Mouse (Mus musculus) stomach, postnatal 0 days (tissue): Measurements from ENCODE around the gene Pik3ca. TPM values are rescaled to one million over a fixed set of nuclear protein-coding genes. Genes with fewer than 3 reads are reported as not detected.

Source experiments
- ATAC-seq: fragments of 200-750 bp; cut with Nextera tagmentation; 2 replicates; pipeline ENCODE4 v1.8.0; 2017; ENCODE audit not compliant: low FRiP score, low TSS enrichment
- DNase-seq: peaks from one replicate; pipeline ENCODE4 v3.0.0-alpha.2; 2016; ENCODE audit warnings: low spot score
- H3K27ac ChIP-seq: fragments of 300-500 bp; sonication (generic); replicated peaks from 2 replicates; pipeline ENCODE4 v1.5.1; 2014; ENCODE audit warnings: mild to moderate bottlenecking, control low read depth
- H3K27me3 ChIP-seq: fragments of 300-500 bp; sonication (generic); 2 replicates; pipeline ENCODE4 v1.6.1; 2014; ENCODE audit warnings: low read length; ENCODE audit not compliant: control insufficient read depth, insufficient read depth
- H3K36me3 ChIP-seq: fragments of 300-500 bp; sonication (generic); 2 replicates; pipeline ENCODE4 v1.6.1; 2014; ENCODE audit warnings: low read length, mixed read lengths; ENCODE audit not compliant: control insufficient read depth, insufficient read depth
- H3K4me1 ChIP-seq: fragments of 300-500 bp; sonication (generic); replicated peaks from 2 replicates; pipeline ENCODE4 v1.6.1; 2014; ENCODE audit warnings: antibody characterized with exemption; ENCODE audit not compliant: control insufficient read depth, insufficient read depth
- H3K4me2 ChIP-seq: fragments of 300-500 bp; sonication (generic); replicated peaks from 2 replicates; pipeline ENCODE4 v1.6.1; 2014; ENCODE audit warnings: low read depth, mild to moderate bottlenecking, control low read depth, moderate library complexity
- H3K4me3 ChIP-seq: fragments of 300-500 bp; sonication (generic); 2 replicates; pipeline ENCODE4 v1.5.1; 2014; ENCODE audit warnings: low read depth, low read length, control low read depth
- H3K9ac ChIP-seq: fragments of 300-500 bp; sonication (generic); 2 replicates; pipeline ENCODE4 v1.6.1; 2014; ENCODE audit warnings: mild to moderate bottlenecking, low read length, control low read depth, mixed read lengths
- H3K9me3 ChIP-seq: fragments of 300-500 bp; sonication (generic); 2 replicates; pipeline ENCODE4 v1.6.1; 2016; ENCODE audit warnings: low read length; ENCODE audit not compliant: control insufficient read depth
- CTCF ChIP-seq: IDR thresholded peaks from 2 replicates; pipeline ENCODE4 v1.5.1; 2016; ENCODE audit warnings: antibody characterized with exemption, low read depth, mild to moderate bottlenecking, moderate library complexity
- EP300 ChIP-seq: optimal IDR thresholded peaks from 2 replicates; pipeline ENCODE3; 2016; ENCODE audit warnings: antibody characterized with exemption
- WGBS: fragments of 180-500 bp; shearing (Covaris S2); extraction: QIAGEN DNeasy Blood & Tissue Kit; methylation state at CpG from one replicate; pipeline ENCODE4 v1.1.7; 2014; 5-methylcytosine and 5-hydroxymethylcytosine counted together
- polyA plus RNA-seq: library from polyadenylated mRNA; unstranded; fragments of >200 nt; fragmentation: Nextera tagmentation; extraction: Ambion mirVana; gene quantifications from 2 replicates; pipeline ENCODE4 v1.2.1, GENCODE M21; 2015

Gene Pik3ca
- polyA plus RNA-seq, 1 experiment from 2014 or later: 6.4 TPM

- Histone ChIP-seq H3K4me2 (no peak overlapping the region), H3K4me1 (no peaks in the 10 kb centered on the region), H3K4me3 (no peak overlapping the region), H3K9ac (no peak overlapping the region), H3K27ac (no peak overlapping the region), H3K9me3 (no peaks in the 10 kb centered on the region), H3K27me3 (no peaks in the 10 kb centered on the region), H3K36me3 (no peaks in the 10 kb centered on the region)
- no peak for TF ChIP-seq CTCF
- no peak for TF ChIP-seq EP300
- 73% methylated on average over 6 of the region's 6 CpGs for whole genome bisulfite sequencing
- no peak for DNase-seq
- ATAC-seq: no peak
Measured at GRCm38 (mm10) chr3:32488172-32488571, 90.7 kb downstream of the Pik3ca start.

DNA sequence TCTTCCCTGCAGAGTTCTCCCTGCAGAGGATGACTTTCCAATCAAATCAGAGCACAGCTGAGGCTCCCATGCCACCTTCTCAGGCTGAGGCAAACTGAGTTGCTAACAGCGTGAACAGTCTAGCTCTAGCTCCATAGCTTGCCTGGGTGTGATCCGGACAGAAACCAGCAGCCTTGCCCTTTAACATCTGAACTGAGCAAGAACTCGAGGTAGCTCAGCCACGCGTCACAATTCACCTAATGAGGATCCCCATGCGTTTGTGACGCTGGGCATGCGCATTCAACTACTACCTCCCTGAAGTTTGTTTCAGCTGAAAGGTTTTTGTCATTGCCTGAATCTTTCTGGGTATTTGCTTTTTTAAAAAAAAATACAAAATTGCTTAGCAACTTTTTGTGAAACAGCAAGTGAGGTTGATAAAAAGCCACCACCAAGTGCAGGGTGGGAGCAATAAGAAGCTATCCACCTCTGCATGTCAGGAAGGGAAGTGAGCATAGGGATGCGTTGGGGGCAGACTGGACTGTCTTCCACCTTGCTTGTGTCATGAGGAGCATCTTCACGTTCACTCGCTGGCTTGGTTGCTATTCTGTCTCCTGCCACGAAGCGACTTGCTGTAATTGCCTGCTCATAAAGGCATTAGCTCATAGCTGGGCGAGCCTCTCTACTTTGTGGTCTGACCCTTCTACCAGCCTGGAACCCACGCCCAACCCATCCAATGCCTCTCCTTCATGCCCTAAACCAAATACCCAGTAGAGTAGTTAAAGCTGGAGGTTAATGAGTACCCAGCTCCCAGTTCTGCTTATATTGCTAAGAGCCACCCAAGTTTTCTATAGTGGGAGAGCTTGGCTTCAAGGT, 92.8 kb downstream of the Pik3ca start:
- Histone ChIP-seq H3K4me1 (no peaks in the 10 kb centered on the region), H3K9ac (no peak overlapping the region), H3K36me3 (no peaks in the 10 kb centered on the region), H3K4me3 (no peak overlapping the region), H3K4me2 (no peak overlapping the region), H3K9me3 (no peaks in the 10 kb centered on the region), H3K27me3 (no peaks in the 10 kb centered on the region), H3K27ac (no peak overlapping the region)
- TF ChIP-seq EP300 (no peak), CTCF (no peak)
- ATAC-seq: no peak
- no peak for DNase-seq
- 76% methylated on average over 15 of the region's 15 CpGs for WGBS

DNA sequence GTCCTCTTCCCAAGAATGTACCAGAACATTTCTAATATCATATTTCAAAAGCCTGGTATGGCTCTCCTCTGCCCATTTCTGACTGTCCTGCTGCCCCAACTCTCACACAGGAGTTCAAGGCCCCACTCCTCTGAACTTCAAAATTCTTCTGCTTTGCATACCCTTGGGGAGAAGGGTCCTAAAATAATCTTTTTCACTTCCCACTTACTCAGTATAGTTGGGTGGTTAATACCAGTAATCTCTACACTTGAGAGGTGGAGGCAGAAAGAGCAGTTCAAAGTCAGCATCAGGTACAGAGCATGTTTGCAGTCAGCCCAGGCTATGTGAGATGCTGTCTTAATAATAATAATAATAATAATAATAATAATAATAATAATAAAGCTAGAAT, 93.5 kb downstream of the Pik3ca start:
- Histone ChIP-seq H3K4me1 (no peaks in the 10 kb centered on the region), H3K9me3 (no peaks in the 10 kb centered on the region), H3K4me3 (no peak overlapping the region), H3K27ac (no peak overlapping the region), H3K36me3 (no peaks in the 10 kb centered on the region), H3K4me2 (no peak overlapping the region), H3K9ac (no peak overlapping the region), H3K27me3 (no peaks in the 10 kb centered on the region)
- no peak for TF ChIP-seq EP300
- no peak for TF ChIP-seq CTCF
- ATAC-seq (no peak), DNase-seq (no peak)

DNA sequence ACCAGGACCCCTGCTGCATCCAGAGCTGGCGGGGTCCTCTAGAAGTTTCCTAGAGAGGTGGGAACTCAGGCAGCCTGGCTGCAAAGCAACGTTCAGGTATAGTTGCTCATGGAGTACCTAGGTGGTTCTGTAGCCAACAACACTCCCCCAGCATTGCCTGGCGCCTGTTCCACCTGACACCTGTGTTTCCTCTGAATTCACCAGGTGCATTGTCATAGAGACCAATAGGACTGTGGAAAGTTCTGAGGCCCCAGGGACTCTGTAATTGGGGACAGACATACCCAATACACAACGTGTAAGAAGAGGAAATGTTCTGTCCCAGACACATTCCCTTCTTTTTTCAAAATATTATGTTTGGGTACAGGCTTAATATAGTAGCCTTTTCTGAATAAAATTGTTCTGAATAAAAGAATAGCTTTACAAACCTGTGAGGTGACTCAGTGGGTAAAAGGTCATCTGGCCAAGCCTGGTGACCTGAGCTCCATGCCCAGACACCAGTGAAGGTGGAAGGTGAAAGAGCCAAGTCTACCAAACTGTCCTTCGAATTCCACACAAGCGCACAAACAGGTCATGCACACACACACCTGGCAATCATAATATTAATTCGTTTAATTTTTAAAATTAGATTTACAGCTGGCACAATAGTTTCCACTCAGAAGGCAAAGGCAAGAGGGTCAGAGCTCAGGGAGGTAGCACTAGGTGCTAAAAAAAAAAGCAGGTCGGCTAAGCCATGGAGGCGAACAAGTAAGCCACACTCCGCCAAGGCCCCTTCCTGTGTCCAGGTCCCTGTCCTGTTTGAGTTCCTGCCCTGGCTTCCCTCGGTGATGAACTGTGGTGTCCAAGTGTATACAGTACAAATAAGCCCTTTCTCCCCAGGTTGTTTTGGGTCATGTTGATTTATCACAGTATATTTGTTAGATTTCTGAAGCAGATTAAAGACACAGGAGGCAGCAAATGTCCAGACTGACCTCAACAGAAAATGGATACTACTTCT, 94.9 kb downstream of the Pik3ca start, which contains the start of gene Kcnmb3:
Gene Kcnmb3, minus strand, starts transcription at position 135 of the 994 bp plus-strand sequence.
- WGBS: 81% methylated on average over 11 of the region's 11 CpGs
- TF ChIP-seq CTCF (no peak), EP300 (no peak)

GRCm38 (mm10) chr3:32494387-32495087, 97.1 kb downstream of the Pik3ca start:
- Histone ChIP-seq H3K36me3 (no peaks in the 10 kb centered on the region), H3K4me1 (no peaks in the 10 kb centered on the region), H3K9me3 (no peaks in the 10 kb centered on the region), H3K27me3 (no peaks in the 10 kb centered on the region), H3K4me2 (no peak overlapping the region), H3K9ac (no peak overlapping the region), H3K4me3 (no peak overlapping the region), H3K27ac (no peak overlapping the region)
- ATAC-seq (no peak), DNase-seq (no peak)
- WGBS: 83% methylated on average over 8 of the region's 8 CpGs
- TF ChIP-seq EP300 (no peak), CTCF (peak; percentile 52)

More for the DNA sequence above, 94.9 kb downstream of the Pik3ca start, which contains the start of gene Kcnmb3:
- ATAC-seq (no peak), DNase-seq (no peak)
- no peaks in the 10 kb centered on the region for H3K27me3 ChIP-seq
- no peak within 1 kb of the TSS for H3K27ac ChIP-seq
- no peak within 1 kb of the TSS for H3K4me2 ChIP-seq
- H3K9me3 ChIP-seq: no peaks in the 10 kb centered on the region
- H3K4me3 ChIP-seq: no peak within 1 kb of the TSS
- no peaks in the 10 kb centered on the region for H3K4me1 ChIP-seq
- no peaks in the 10 kb centered on the region for H3K36me3 ChIP-seq
- no peak within 1 kb of the TSS for H3K9ac ChIP-seq
